Mouse (Mus musculus) brain, embryonic 18.5 days (tissue): ENCODE measurements at regions not wholly inside any gene's neighbourhood (a gene's known extent, or its start where the extent isn't known, plus 50 kb on each side); places are given as distances from the start of the nearest gene placed in this dataset.

Experiments
- DNase-seq: peaks from one replicate; pipeline ENCODE4 v3.0.0-alpha.2; 2012; ENCODE audit warnings: low read depth, low spot score

DNA sequence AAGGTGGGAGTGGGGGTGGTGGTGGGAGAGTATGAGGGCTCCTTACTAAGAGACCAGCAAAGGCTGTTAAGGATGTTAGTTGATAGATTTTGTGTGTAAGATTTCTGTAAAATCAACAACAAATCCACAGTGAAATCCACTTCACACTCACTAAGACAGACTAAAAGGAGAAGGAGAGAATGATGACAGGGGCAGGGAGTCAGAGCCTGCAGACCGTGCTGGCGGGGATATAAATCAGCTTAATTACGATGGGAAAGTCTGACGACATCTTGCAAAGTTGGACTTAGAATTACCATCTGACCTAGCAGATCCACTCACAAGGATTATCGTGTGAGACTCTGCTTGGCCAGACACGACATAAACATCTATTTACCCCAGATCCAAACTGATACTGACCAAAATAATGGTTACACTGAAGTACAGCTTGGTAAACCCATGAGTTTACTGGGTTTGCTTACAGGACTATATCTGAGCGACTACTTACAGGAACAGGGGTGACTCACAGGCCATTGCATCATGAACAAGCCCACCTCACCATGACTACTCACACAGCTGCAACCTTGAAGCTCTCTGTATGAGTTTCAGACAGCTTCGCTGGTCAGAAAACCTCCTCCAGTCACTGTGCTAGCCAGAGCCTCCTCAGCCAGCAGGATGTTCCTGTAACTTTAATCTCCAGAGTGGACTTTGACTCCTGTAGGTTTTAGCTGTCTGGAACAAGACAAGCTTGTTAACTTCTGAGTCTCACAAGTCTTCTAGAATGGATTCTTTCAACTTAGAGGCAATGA, 50.5 kb upstream of the Ednra start:
- no peak for DNase-seq

DNA sequence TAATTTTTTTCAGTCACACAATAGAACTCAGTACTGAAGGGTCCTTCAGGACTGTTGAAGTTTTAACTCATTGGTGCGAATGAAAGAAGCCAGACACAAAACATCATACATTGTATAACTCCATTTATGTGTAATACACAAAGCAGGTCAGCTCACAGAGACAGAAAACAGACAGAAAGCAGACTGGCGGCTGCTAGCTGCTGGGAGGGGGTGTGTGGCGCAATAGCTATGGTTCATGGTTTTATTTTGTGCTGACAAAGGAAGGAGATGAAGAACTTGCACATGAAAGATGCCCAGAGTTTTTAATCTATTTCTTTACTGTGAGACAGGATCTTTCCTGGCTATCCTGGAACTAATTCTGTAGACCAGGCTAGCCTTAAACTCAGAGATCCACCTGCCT, 51.3 kb upstream of the Ednra start:
- no peak for DNase-seq

DNA sequence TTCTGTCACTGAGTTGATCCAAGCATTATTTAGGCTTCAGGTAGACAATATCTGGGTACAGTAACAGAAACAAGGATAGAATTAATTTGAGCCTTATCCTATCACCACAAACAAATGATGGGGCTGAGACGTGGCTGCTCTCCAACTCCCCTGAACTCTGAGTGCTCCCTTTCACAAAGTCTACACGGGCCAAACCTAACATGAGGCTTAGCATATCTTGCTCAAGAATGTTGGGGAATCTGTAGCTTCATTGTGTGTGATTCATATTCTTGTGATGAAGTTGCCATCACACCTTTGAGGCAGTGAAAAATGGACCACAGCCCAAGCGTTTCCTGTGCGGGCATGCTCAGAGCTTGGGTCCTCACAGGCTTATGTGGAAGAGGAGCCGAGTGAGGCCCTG, 53.3 kb upstream of the Ednra start:
- no peak for DNase-seq

DNA sequence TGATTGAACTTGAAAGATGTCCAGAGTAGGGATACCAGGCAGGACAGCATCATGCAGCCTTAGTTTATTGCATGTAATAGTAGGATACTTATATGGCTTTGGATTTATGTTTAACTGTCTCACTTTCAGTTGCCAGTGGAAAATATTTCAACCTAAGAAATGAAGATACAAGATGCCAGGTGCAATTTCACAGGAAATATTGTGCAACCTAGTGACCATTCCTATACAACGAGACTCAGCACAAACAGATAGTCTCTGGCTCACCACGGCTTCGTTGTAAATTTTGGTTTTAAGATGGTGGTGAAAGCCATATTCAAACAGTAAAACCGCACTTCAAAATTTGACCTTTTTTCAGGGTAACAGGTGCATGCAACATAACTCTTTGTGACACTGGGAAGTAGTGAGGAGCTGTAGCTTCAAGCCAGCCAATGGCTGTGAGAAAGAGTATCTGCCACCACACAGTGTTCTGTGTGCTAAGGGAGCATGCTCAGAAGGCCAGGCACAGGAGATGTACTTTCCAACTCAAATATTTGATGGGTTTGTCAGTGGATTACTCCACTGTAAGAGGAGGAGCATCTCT, 61.5 kb upstream of the Ednra start:
- no peak for DNase-seq

DNA sequence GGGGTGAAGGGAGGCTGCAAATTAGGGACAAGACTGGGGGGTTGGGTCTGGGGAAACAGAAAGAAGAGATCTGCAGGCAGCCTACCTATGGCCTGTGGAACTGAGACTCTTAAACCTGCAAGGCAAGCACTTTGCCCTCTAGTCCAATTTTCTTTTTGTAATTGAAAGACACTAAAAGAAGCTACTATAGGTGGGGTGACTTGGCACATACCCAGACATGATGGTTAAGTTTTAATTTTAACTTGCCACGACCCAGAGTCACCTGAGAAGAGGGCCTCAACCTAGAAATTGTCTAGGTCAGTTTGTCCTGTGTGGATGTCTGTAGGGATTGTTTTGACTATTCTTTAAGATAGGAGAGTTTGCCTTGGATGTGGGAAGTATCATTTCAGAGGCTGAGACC, 70.6 kb upstream of the Ednra start:
- no peak for DNase-seq

DNA sequence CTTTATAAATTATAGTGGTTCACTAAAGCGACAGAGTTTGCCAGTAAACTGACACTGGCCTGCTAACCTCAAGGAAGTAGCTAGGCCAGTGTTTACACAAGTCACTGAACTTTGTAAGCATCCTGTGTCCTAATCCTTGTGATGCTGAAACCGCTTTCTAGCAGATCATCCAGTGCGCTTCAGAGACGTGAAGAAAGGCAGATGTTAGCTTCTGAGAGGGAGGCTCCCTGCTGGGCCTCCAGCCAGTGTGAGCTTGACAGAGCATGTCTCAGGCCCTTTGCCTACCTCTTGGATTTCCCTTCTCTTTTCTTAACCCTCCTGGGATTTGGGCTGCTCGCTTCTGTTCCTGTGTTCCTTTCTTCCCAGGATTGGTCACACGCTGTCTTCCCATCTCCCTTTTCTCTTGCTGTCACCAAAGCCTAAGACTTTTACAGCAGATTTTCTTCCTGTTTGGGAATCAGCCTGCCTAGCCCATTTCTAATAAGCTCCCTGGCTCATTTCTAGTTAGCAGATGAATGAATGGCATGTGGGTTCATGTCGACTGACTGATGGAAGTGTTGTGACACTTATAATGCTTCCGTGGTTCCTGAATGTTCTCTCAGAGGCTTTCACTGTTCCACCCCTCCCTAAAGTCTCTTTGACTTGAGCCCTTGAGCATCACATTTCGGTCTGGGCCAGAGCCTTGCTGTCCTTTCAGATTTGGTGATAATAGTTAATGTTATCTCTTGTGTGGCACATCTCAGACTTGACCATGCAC, 79.1 kb upstream of the Ednra start:
- DNase-seq, result no peak

DNA sequence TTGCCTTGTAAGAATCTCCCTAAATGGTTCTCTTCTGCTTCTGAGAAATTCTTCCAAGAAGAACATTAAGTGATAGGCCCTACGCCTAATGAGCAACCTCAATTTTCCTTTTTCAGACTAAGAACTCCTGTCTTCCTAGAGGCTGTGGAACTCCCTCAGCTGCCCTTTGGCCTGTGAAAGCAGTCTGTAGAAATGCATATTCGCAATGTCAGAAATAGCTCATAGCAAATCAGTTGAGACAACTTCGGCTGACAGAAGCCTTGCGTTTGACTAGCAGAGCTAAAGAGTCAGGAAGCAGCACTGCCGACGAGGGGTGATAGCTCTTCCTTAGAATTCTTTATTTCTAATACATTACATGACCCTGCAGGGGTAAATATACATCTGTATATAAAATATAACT, 80.3 kb upstream of the Ednra start:
- DNase-seq, result no peak

DNA sequence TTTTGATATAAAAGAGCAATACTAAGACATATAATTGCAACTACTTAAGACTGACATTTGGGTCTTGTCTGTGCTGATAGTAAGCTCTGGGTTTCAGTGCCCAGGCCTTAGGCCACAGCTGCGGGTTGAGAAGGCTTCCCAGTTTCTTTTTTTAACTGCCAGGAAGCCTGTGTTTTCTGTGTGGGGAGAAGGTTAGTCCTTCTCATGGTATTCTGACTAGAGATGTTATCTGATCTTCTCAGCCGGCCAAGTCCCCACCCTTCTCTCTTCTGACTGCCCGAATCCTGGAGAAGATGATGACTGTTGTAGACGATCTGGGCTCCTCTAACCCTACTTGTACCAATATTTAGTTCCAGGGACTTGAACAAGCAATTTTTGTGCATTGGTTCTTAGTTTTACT, 80.7 kb upstream of the Ednra start:
- DNase-seq, result no peak

DNA sequence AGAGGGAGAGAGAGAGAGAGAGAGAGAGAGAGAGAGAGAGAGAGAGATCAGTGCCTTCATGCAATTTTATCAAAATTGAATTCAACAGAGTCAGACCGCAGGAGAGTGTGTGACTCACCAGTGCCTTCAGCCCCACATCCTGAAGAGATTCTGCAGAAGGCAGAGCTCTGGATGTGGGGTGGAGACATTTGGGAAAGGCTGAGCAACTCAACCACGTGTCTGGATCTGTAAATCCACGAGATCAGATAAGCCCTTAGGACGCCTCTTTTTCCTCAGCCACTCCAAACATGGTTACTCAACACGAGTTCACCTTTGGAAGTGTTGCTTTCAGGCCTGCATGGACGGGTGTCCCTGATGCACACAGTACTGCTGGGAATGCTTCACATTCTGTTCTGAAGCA, 81.4 kb upstream of the Ednra start:
- DNase-seq, result no peak

DNA sequence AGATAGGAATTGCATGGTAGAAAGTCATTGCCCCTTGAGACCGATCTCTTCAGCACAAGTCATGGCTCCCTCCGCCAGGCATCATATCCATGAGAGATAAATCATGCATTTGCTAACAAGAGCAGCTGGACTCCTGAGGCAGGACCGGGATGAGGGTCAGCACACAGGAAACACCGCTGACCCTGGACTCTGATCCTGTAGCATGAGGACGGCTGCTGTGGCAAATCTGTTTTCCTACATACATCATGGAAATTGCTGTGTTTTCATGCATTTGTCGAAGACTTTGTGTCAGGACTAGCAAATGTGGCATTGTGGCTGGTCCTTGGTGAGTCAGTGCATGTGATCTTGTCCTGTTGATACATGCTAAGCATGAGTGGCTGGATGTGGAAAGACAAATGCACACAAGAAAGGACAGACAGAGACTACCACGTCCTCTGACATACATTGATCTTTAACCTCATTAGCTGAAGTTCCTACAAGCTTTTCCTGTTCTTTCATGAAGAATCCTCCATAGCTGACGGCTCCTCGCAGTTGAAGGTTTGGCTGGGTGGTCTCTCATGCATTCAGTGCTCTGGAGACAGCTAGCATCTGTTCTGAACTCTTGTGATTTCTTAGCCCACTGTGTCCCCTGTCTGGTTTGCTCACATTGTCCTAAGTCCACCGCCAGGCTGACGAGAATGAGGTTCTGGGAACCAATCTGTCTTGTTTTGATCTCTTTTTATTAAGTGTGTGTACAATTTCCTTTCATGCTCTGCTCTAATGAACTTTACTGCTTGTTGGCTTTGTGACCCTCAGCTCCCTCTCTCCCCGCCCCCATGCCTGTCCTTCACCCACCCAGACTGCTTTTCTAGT, 90.8 kb upstream of the Ednra start:
- no peak for DNase-seq

DNA sequence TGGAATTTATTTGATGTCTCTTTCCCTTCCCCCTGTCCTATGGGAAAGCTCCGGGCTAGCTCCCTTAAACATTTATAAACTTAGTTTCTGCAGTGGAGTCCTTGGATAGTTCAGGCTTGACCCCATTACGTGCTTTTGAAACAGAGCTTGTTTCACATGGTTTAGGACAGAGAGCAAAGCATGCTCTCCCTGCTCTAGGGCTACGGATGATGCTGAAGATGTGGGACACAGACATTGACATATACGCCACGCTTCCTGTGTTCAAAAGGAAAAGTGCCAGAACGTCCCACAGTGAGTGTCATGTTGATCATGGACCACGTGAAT, 91.3 kb upstream of the Ednra start:
- no peak for DNase-seq

DNA sequence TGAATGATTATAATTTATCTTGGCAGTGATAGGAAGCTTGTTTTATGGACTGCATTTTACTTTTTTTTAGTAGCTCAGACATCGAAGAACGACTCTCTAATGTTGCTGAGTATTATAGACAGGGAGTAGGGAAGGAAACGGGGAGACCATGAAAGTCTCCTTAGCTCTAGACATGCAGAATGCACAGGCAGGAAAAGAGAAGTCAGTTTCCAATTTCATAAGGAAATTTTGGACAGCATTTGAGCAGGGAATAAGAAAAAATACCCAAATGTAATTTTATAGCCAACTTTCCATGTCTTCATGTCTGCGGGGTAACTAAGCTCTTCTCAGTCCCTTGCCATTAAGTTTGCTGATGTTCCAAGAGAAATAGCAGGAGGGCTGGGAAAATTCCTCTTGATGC, 92.0 kb upstream of the Ednra start:
- DNase-seq, result no peak

DNA sequence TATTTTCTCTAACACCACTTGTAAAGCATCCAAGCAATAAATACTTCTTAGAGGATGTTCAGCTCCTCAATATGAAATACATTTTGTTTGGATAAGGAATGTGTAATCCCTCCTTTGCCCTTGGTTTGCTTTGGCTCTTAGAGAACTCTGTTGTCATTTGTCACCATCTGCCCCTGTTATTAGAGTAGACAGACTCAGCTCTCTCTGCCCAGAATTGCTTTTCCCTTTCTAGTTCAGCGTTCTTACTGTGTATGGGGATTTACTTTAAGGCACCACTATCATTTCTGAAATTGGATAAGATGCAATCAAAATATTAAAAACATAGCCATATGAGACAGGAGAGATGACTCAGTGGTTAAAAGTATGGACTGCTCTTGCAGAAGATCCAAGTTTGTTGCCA, 101.5 kb upstream of the Ednra start:
- DNase-seq, result no peak

DNA sequence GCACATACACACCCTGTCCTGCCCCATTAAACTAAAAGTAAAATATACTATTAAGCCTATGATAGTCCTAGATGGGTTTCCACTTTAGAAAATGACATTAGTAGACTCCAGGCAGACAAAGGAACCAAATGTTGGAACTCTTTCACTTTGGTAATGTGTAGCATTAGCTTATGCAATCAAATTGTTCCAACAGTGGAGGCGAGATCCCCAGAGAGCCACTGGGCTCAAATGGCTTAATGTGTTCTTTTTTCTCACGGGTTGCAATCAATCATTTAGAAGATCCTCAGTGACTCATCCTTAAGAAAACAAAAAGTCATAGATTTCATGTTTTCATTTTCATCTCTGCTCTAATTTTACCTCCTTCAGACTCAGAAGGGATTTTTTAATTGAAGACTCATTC, 102.0 kb upstream of the Ednra start:
- DNase-seq, result no peak

DNA sequence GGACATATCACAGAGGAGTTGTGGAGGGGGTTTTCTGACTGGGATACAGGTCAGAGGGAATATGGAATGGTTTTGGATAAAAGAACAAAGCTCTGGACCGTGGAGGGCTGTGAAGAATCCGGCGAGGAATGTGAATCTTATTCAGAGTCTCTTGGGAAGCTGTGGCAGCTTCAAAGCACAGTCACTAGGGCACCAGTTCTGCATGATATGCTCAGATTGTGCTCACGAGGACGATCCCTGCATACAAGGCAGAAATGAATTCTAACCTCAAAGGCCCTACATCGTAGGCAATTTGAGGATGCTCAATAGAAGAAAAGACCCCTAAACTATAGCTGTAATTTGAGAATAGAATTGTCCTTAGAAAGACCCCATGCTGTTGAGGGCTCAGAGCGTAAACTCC, 103.8 kb upstream of the Ednra start:
- DNase-seq, result no peak

DNA sequence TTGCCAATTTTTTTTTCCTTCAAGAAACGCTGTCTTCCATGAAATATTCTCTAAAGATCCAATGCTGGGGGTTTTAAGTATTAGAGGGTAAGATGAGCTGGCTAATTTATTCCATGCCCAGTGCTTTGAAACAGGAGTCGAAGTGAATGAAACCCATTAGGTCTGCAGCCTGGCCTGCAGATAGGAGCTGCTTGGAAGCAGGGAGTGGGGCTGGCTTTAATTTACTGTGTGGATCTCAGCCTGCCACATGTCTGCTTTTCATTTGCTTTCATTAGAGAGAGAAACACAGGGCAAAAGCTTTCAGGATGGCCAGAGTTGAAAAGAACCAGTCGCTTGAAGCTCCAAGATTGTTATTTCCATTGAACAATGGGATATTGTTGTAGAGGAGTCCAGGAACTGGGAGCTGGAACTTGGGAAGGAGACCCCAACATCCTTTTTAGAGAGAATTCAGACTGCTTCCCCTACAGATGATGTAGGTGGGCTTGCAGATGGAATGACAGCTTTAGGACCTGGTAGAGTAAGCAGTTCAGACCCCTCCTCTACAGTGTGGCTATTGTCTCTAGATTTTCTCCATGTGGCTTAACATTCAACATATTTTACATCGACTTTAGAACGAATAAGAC, 105.0 kb upstream of the Ednra start:
- DNase-seq, result no peak

DNA sequence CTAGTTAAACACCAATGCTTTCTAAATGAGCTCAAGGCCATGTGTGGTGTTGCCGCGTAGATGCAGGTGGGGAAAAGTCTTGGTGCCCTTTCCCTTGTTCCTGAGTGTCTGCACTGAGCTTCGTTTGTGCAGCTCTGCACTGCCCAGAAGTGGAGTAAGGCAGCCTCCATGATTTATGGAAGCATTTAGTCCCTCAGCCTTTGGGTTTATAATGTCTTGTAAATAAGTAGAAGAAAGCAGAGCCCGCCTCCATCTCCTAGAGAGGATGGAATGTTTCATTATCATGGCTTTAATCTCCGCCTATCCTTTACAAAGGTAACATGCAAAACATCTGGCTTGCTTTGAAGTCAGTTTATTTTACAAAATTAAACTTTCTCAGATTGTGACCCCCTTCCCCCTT, 105.5 kb upstream of the Ednra start:
- DNase-seq, result no peak

DNA sequence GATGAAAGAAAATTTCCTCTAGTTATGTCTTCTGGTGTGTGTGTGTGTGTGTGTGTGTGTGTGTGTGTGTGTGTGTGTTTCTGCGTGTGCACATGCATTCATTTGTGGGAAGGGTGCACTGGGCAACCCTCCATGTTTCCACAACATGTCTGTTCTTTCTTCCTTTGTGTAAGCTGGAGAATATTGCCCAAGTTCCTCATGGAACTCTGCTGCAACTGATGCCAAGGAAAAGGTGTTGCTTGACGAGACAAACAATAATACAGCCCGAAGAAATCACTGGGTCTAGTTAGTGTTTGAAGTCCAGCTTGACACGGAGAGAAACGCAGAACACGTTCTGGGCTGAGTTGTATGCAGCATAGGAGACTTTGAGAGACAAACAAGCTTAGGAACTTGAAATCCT, 110.0 kb upstream of the Ednra start:
- DNase-seq, result no peak

DNA sequence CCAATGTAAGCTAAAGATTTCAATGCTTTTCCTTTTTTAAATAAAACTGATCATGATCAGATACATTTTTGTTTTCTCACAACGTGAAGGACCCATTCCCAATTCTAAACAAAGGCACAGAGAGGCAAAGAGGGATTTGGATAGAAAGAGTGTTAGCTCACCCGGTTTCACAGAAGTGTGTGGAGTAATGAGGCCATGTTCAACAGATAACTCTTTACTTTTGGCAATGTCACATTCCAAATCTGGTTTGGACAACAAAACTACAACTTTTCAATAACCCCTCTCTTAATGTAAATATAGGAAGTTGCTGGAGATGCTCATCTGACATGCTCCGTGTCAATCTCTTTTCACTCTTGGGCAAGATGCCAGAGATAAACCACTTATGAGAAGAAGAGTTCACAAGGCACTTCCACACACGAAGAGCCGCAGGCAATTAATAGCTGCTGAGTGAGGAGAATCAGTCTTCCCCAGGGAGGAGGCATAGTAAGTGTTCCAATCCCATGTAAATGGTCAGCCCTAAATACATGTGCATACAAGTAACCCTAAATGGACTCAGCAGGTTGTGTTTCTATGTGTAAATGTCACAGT, 112.7 kb upstream of the Ednra start:
- DNase-seq, result no peak

DNA sequence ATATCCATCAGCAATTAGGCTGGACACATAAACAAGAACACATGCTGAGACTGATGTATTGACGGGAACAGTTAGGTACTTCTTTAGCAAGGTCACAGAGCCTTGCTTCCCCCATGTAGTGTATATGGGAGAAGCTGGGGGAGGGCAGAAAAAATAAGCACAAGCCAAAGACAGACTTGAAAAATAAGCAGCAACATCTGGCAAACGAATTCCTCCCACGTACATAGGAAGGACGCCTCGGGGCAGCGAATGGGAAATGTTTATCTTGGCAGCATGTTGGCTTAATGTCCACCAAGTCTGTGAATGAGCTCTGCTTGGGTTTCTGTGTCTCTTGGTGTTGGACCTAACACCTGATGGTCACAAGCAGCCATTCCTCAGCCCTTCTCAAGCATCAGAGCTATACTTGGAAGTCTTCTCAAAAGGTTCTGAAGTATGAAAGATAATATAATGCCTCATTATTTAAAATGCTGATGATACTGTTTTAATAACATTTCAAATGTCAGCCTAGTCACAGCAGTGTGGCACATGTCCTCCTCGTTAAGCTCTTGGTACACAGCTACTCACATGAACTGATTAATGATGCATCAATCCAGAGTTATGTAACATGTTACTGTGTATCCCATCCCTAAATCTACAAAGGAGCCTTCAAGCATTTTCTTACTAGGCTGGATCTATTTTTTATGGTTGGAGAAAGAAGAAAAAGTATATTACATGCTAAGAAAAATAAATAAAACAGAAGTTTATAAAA, 118.3 kb upstream of the Ednra start:
- no peak for DNase-seq

DNA sequence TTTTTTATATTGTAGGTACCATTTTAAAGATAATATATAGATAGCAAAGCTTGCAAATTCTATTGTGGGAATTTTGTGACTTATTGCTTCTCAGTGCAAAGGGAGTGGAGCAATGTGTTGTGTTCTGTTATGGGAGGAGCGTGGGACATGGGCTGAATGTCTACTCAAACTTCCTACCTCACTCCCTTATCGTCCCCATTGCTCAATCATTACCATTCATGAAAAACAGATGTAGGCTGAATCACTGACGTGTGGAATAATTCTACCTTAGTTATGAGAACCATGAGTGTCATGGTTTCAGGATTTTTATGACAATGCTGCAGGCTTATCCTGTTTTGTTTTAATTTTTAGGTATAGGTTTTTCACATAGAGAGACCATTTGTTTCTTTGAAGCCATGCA, 119.0 kb upstream of the Ednra start:
- DNase-seq, result no peak
